Mouse (Mus musculus) cerebellum, adult 8-10 months (tissue): ENCODE results near the gene Shank3.

Experiments
- DNase-seq: peaks from one replicate; pipeline ENCODE4 v3.0.0; 2022

Gene Shank3

GRCm38 (mm10) chr15:89477806-89478205 is 21.6 kb upstream of the Shank3 start:
- no peak for DNase-seq

DNA sequence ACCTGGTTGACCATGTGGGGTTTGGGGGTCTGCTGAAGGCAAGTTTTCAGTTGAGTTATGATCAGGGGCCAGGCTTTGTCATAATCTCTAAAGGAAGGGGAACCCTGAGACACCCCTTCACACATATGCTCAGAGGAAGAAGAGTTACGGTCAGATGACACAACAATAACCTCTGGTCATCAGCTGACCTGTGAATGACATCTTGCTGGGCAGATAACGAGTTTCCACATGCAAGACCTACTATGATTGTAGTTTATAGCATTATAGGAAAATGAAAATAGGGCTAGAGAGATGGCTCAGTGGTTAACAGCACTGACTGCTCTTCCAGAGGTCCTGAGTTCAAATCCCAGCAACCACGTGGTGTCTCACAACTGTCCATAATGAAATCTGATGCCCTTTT is 20.8 kb upstream of the Shank3 start:
- DNase-seq, result no peak

DNA sequence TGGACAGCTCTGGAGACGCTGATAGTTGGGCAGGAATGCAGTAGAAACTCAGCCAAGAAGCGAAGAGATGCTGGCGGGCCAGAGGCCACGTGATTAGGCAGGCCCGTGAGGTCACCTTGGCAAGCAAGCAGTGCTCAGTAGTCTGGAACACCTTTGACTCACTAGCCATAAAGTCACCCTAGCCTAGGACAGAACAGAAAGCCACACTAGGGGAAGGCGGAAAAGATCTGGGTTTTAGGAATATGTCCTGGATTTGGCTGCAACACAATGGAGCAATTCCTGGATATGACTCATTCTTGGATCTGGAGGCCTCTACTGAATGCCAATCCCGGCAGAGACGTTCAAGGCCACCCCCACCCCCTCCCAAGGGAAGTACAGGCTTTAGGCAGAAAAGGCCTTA is 18.8 kb upstream of the Shank3 start:
- DNase-seq, result peak; percentile 73

DNA sequence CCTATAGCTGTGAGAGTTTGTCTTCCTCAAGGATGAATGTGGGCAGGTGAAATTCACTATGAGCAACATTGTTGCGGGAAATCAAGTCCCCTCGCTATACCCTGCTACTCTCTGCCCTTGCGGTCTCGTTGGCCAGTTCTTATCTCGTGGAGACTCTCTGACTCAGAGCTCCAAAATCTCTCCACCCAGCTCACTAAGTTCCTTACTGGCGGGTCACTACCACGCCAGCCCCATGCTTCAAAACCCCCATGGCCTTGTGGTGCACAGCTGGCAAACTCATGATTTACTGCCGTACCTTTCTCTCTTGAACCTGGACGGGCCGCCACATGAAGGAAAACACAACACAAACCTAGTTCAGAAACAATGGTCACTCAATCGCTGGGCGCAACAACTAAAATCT is 11.2 kb upstream of the Shank3 start:
- no peak for DNase-seq

- no peak for DNase-seq
These were observed 10.8 kb upstream of the Shank3 start for GRCm38 (mm10) chr15:89488611-89489117.

- no peak for DNase-seq
These were observed 4.5 kb upstream of the Shank3 start for GRCm38 (mm10) chr15:89494970-89495369.

- no peak for DNase-seq
These were observed 3.3 kb upstream of the Shank3 start for GRCm38 (mm10) chr15:89496131-89496530.

DNA sequence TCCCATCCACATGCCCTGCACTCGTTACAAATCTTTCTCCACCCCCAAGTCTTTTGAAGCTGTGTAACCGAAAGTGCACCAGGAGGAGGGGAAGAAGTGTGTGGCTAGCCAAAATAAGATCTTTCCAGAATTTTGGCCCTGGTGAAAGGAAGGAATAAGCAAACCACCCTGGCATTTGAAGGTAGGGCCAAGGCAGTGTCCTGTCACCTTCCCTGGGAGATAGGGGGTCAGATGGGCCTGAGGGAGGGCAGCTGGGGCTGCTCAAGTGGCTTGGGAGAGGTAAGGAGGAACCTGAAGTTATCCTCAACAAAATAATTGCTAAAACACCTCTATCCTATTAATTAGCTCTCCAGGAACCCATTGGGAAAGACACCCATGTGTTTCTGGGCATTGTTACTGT is 2.6 kb upstream of the Shank3 start:
- no peak for DNase-seq

DNA sequence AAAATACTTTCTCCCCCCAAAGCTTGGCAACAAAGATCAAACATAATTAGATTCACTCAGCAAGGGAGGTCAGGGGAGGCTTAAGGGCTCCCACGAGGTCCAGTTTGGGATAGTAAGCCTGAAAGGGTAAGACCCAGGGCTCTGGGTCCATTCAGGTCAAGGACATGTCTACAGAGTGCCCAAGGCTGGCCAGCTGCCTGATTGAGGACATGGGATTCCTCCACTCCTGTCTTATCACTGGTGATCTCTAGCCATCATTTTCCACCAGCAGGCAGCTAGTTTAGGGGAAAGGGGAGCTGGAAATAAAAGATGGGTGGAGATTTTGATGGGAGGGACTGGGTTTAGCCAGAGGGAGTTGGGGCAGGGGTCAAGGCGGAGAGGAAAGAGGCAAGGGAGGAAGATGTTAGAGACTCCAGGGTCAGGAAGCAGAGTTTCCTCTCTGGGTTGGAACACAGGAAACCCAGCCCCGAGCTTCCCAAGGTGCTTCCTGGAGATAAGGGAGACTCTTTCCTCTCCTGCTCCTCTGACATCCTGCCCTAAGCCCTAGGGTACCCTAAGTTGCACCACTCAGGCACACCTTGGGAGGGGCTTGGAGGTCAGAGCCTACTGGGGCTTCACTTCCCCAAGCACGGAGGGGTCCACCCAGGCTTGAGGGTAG is 1.9 kb upstream of the Shank3 start:
- DNase-seq, result no peak

GRCm38 (mm10) chr15:89498049-89498960 is 1.1 kb upstream of the Shank3 start:
- DNase-seq, result peak; percentile 58

- peak; percentile 60 for DNase-seq
These were observed 379 bp downstream of the Shank3 start for GRCm38 (mm10) chr15:89499784-89500220.

- peak; percentile 51 for DNase-seq
These were observed 883 bp downstream of the Shank3 start for GRCm38 (mm10) chr15:89500221-89500791.

- no peak for DNase-seq
These were observed 1.9 kb downstream of the Shank3 start for GRCm38 (mm10) chr15:89501321-89501720.

DNA sequence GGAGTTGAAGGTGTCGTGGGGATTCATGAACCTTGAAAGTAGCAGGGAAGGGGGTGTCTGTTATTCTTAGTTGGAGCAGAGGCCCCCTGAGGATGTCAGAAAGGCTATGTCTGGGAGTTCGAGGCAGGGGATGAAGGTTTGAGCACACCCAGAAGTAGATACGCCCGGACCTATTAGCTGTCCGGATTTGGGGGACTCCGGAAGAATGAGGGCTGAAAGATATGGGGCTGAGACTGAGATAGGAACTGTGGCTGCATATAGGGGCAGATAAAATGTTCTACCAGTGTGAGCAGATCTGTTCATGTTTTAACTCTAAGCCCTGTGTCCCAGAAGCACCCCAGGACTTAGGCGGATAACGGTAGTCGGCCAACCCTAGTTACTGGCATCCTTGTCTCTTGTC is 5.4 kb downstream of the Shank3 start:
- no peak for DNase-seq

- no peak for DNase-seq
These were observed 8.3 kb downstream of the Shank3 start for GRCm38 (mm10) chr15:89507751-89508150.

- DNase-seq, result no peak
These were observed 13.3 kb downstream of the Shank3 start for GRCm38 (mm10) chr15:89512679-89513078.

- peak; percentile 61 for DNase-seq
These were observed 22.5 kb downstream of the Shank3 start for GRCm38 (mm10) chr15:89521951-89522350.

DNA sequence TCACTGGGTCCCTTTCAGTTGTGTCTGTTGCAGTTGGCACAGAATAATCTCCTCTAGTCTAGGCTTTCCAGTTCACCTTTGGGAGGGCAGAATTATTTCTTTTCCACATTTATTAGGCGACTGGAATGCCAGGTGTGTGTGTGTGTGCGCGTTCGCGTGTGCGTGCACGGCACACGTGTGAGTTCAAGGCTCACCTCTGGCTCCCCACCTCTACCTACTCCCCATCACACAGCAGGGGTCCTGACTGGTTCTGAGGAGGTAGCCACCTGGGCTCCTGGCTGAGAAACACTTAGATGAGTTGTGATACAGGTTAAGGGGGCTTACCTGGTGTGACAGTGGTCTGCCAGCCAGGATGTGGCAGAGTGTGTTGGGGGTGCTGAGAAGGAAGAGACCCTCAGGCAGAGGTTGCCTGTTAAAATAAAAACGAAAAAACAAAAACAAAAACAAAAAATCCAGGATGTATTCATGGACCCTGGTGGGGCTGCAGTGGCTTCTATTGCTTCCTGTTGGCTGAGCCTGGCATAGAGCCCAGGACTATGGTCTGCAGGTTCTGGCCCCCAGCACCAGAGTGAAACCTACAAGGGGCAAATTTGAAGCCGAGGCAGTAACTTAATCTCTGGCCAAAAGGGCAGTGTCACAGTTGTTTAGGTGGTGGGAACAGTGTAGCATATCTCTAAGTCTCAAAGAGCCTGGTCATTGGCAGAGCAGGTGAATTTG is 23.3 kb downstream of the Shank3 start:
- peak; percentile 59 for DNase-seq

GRCm38 (mm10) chr15:89523283-89523832 is 23.9 kb downstream of the Shank3 start:
- peak; percentile 73 for DNase-seq

DNA sequence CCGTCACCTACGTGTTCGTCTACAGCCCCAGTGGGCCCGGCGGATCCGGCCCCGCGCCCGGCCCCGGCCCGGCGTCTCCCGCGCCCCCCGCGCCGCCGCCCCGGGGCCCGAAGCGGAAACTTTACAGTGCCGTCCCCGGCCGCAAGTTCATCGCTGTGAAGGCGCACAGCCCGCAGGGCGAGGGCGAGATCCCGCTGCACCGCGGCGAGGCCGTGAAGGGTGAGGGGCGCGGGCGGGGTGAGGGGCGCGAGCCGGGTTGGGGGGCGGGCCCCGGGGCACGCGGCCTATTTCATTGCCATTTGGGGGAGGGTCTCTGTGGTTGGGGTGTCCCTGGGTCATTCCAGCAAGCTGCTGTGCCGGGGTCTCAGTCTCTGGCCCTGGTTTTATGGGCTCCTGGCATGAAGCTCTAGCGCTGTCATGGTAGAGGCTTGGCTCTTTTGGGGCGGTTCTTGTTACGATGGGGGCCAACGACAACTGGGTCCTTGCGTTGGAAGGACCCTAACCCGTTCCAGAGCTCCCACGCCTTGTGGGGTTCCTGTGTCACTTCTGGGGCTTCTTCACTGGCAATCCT is 24.7 kb downstream of the Shank3 start:
- DNase-seq, result peak; percentile 49

DNA sequence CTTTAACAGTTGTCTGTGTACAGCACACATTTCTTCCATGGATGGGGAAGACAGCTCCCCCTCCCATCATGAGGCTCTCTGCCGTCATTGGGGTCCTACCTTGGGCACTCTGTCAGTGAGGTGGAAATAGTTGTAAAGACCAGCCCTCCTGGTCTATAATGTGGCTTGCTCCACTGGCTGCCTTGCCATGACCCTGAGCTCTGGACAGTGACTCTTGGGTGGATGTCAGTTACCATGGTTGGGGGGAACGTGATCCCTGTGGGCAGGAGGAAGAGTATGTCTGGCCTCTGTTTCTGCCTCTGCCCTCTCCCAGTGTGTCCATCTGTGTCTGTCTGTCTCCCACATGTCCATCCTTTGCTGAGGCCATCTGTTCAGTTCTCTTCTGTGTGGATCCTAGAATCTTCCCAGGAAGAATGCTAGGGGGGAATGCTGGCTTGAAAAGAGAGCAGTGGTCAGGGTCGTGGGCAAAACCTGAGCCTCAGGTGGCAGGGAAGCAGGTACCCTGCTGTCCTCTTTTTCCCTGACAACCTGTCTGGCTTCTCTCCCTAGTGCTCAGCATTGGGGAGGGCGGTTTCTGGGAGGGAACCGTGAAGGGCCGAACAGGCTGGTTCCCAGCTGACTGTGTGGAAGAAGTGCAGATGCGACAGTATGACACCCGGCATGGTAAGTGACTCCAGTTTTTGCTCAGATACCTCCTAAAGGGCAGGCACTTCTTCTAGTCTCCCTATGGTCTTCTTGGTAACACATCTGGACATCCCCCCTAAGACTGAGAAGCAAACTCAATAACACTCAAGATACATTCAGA is 25.4 kb downstream of the Shank3 start:
- DNase-seq, result peak; percentile 74
